Mouse (Mus musculus): Measurements from ENCODE around the gene Anapc15.
A peak's percentile ranks its signal among the peaks of the same experiment; 100 is the strongest.

Gene Anapc15

DNA sequence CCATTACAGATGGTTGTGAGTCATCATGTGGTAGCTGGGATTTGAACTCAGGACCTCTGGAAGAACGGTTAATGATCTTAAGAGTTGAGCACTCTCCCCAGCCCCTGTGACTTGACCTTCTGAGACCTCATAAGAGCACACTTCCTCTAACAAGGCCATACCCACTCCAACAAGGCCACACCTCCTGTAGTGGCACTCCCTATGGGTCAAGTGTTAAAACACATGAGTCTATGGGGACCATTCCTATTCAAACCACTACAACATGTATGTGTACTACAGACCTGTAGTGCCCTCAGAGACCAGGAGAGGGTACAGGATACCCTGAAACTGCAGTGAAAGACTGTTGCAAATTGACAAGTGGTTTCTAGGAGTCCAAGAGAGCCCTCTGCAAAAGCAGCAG lies 15.6 kb upstream of the Anapc15 start:
- DNase-seq (ENCODE audit: low spot score) = no peak

DNA sequence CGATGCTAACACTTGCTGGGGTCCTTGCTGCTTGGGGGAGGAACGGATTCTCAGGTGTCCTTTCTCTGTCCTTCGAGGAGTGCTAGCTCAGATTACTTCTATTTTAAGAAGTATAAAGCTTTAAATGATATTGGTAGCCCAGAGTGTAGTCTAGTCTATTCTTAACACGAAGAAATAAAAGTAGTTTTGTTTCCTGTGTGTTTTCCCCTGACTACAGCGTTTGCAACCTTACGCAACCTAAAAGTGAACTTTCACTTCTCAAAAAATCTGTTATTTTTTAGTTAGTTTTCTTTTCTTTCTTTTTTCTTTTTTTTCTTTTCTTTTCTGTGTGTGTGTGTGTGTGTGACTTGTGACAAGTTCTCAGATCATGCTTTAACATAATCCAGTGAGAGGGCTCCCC lies 11.8 kb upstream of the Anapc15 start:
- DNase-seq (ENCODE audit: low spot score) = no peak

DNA sequence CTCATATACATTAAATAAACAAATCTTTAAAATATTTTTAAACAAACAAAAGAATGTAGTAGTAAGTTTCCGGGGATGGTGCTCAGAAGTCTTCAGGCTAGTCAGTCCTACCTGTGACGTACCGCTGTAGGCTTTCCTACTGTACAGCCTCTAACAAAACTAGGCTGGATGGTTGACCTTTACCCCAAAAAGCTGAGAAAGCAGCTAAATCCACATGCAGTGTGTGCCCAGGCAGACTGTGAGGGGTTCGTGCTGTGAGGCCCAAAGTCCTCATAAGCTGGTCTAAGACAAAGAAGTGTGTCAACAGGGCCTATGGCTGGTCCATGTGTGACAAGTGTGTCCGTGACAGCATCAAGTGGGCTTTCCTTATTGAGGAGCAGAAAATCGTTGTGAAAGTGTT lies 10.7 kb upstream of the Anapc15 start:
- no peak for DNase-seq (ENCODE audit: low spot score)

DNA sequence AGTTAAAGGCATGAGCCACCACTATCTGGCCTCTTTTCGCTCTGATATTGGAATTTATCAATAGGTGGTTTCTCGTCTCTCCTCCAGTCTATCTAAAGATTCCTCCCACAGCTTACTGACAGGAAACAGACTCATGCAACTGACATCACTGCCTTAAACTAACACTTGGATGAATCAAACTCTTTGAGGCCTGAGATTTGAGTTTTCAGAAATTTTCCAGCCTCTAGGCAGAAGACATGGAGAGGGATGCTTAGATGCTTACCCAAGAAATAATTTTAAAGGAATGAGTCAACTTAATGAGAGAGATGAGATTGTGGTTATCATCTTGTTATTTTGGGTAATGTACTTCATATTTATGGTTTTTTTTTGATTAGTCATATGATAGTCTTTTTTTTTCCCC lies 9.7 kb upstream of the Anapc15 start:
- no peak for DNase-seq (ENCODE audit: low spot score)

DNA sequence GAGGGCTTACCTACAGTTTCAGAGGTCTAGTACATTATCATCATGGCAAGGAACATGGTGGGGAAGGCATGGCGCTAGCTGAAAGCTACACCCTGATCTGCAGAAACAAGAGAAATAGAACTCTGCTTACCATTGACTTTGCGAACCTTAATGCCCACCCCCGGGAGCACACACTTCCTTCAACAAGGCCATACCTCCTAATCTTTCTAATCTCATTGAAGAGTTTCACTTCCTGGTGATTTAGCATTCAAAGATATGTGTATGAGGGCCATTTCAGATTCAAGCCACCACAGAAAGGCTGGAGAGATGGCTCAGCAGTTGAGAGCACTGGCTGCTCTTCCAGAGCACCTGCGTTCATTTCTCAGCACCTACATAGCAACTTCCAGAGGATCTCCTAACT lies 6.4 kb upstream of the Anapc15 start, which contains the start of gene Folr2:
Gene Folr2 (minus strand): TSS at position 101 of the 400 bp plus-strand sequence.
- no peak for DNase-seq (ENCODE audit: low spot score)

DNA sequence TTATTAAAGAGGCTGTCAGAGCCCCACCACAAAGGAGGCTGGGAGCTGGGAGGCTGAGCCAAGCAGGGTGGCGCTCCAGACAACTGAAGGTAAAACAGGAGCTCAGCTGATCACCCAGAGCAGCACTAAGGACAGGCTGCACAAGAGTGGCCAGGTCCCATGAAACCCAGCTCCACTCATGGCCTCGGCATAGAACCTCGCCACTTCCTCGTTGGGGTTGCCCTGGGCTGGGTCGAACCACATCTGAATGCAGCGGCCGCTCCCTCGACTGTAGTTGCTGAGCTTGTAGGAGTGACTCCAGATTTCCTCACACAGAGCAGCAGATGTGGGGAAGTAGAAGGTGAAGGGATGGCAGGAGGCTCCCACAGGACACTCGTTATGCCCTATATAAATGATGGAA lies 5.2 kb upstream of the Anapc15 start:
- no peak for DNase-seq (ENCODE audit: low spot score)

DNA sequence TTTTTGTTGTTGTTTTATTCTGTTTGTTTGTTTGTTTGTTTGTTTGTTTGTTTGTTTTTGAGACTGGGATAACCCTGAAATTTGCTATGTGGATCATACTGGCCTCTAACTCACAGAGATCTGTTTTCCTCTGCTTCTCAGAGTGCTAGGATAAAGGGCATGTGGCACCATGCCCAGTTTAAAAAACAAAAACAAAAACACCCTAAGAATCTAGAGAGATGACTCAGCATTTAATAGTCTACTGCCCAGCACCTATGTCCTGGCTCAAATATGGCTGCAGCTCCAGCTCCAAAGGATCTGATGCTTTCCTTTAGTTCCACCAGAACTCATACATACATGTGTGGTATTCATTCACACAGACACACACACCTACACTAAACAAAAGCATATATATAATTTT lies 2.5 kb upstream of the Anapc15 start:
- no peak for DNase-seq (ENCODE audit: low spot score)

DNA sequence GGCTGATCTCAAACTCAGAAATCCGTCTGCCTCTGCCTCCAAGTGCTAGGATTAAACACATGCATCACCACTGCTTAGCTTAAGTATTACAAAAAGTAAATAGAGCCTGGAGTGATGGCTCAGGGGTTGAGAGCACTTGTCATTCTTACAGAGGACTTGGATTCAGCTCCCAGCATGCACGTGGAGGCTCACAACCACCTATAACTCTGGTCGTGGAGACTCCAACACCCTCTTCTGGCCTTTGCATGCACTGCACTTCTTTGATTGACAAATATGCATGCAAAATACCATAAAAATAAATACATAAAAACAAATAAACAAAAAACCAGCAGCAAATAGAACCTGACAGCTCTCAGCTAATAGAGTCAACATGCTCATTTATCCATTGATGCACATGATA lies 1.2 kb upstream of the Anapc15 start:
- DNase-seq (ENCODE audit: low spot score) = no peak

DNA sequence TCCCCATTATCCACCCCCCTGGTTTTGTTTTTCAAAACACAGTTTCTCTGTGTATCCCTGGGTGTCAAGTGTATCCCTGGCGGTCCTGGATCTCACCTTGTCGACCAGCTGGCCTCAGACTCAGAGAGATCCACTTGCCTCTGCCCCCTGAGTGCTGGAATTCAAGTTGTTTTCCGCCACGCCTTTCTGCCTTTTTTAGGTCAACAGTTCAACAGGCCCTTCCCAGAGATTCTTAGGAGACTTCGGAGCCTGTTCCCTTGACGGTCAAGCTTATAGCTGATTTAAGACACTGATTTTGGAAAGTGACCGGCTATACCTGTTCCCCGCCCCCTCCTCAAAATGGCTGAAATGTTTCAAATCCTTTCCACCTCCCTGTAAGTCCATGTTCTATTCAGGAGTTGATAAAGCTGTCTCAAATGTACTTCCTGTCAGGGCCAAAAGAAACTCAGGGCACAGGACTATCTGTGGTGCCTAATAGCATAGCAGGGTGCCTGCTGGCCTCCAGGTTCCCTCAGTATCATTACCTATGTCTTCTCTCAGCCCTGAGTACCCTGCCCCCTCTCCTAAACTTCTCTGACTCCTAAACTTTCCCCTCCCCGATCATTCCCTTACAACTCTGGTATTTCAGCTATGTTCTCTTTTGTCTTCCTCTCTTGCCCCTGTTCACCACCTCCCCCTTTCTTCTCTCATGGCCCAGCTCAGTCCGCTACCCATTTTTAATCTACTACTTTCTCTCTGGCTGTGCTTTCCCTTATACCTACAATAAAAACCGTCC lies 3.2 kb downstream of the Anapc15 start:
- no peak for DNase-seq (ENCODE audit: low spot score)

DNA sequence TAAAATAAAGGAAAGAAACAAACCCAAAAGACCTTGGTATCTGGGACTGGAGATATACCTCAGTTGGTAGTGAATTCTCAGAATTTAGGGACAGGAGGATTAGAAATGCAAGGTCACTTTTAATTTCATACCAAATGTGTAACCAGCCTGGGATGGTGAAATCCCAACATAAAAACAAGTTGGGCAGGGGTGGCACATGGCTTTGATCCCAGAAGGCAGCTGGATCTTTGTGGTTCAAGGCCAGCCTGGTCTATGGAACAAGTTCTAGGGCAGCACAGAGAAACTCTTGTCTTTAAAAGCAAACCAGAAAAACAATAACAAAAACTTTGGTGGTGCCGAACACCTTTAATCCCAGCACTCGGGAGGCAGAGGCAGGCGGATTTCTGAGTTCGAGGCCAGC lies 4.0 kb downstream of the Anapc15 start:
- no peak for DNase-seq (ENCODE audit: low spot score)

DNA sequence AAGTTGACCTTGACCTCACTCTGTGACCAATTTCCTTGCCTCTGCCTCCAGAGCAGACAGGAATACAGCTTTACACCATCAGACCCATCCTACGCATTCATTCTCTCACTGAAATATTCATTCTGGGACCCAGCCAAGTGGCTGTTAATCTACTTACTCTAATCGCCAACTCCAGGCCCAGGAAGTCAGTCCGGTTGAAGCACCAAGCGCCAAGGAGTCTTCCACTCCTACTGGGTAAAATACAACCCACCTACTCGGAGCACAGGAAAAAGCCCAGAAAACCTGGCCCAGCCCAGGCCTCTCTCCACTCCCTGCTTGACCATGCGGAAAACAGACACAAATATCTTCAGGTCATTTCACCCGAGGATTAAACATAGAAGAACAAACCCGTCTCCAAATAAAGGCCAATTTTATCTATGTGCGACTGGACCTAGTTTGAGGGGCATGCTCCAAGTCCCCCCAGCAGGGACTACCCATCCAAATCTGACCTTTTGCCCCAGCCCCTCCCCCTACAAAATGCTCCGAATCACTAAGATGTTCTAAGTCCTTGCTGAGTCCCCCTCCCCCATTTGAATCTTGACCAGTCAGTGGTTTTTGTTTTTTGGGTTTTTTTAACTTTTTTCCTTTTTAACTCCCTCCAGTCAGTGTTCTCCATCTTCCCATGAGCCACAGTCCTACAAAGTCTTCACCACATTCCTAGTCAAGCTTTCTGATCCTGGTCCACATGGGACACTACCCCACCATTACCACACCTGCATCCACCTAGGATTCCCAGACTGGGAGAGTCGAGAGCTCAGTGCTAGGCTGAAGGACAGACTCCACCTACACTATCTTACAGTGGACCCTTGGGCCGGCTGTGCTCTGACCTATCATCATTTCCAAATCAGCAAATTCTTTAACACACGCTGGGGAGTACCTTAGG lies 5.0 kb downstream of the Anapc15 start:
- DNase-seq (ENCODE audit: low spot score) = peak; percentile 75

DNA sequence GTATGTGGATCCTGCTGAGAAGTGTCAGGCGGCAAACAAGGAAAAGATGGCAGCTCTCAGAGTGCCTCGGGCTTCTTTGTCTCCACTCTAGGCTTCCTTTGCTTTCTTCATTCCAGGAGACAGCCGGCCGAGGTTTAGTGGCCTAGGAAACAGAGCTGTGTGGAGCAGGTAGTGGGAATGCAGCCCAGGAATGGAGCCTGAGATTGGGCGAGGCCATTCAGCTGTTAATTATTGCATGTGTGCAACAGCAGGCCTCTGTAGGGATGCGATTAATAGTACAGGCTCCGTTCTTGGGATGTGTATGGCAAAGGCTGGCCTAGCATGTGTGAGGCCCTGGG lies 5.6 kb downstream of the Anapc15 start:
- no peak for DNase-seq (ENCODE audit: low spot score)

DNA sequence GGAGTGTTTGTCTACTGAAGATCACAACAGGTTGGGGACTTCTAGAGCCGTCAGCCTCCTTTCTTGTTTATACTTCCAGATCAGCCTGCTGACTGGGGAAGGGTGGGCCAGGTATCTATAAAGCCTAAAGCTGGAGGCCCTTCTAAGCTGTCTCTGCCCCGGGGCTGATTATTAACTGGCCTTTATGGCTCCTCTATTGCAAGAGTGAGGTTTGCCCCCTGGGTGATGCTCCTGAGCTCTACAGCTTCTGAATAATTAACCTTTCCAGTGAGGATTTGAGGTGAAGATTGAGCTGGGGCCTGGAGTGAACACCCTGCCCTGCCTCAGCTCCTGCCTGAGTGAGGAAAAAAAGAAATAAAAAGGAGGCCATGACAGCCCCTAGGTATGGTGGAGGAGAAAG lies 7.1 kb downstream of the Anapc15 start, which contains the start of gene Folr1:
Gene Folr1 (minus strand): TSS at position 160 of the 400 bp plus-strand sequence.
- no peak for DNase-seq (ENCODE audit: low spot score)

DNA sequence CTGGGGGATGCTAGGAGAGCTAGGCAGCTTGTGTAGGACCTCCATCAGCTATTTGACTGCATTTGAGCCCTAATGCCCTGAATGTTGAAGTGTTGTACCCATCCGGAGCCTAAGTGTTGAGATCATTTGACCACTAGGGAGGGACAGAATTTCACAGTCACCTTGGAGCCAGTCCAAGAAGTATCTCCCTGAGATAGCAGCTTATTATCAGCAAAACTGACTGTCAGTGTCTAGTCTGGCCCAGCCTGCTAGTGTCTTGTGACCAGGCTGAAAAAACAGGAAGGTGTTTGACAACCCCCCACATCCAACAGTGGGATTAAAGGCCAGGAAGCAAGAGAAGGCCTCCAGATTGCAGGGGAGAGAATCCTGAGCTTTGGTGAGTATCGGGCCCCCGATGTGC lies 7.8 kb downstream of the Anapc15 start:
- DNase-seq (ENCODE audit: low spot score) = peak; percentile 48

DNA sequence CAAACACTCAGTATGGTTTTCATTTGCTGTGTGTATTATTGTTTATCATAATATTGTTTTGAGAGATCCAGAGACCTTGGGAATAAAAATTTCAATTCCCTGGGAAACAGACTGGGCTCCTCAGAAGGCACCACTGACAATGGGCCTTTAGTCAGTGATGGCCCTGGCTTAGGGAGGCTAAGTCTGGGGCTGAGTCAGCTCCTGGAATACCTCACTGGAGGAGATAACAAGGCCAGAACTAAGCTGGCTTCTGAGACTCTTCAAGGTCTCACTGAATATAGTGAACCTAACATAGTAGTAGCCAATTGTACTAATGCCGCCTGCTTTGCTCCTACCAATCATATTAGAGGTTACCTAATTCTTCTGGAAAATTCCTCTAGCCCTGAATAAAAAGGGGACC lies 12.5 kb downstream of the Anapc15 start:
- peak; percentile 57 for DNase-seq (ENCODE audit: low spot score)

DNA sequence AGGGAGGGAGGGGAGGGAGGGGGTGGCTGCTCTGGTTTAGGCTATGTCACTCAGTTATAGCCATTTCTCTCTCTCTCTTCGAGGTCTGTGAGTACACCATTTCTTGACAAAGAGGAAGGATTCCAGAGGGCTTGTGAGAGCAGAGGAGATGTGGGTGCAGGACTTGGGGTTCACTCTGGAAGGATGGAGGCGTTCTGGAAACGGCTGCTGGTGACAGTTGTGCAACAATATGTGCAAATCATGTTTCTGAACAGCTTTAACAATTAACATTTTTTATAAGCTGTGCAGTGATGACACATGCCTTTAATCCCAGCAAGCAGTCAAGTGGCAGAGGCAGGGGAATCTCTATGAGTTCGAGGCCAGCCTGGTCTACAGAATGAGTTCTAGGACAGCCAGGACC lies 17.3 kb downstream of the Anapc15 start:
- no peak for DNase-seq (ENCODE audit: low spot score)

DNA sequence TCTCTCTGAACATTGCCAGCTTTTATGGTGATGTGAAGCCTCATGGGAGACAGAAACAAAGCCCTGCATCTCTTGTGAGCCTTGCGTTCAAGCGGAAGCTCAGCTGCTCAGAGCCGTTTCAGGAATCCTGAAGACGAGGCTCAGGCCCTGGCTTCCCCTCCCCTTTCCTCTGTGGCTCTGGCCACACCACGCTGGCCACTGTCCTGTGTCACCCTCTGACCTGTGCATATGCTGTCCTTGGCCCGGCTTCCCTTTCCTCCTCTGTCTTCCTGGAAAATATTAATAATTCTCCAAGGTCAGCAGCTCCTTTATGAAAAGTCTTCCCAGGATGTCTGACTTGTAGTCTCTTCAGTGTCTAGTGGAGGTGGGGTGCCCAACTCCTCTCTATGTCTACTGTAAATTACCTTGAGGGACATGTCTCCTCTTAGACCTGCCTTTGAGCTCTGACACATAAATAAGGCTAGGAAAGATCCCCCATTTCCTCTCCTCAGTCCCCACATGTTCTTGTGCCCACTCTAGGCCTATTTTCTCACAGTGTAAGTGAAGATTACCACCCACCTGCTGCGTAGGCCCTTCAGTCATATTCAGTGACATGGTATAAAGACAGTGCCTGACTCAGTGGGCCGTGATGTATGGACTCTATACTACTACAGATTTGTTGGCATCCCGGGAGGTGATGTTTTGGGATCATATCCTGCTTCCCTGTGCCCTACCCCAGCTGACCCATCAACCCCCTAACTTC lies 19.1 kb downstream of the Anapc15 start:
- no peak for DNase-seq (ENCODE audit: low spot score)

DNA sequence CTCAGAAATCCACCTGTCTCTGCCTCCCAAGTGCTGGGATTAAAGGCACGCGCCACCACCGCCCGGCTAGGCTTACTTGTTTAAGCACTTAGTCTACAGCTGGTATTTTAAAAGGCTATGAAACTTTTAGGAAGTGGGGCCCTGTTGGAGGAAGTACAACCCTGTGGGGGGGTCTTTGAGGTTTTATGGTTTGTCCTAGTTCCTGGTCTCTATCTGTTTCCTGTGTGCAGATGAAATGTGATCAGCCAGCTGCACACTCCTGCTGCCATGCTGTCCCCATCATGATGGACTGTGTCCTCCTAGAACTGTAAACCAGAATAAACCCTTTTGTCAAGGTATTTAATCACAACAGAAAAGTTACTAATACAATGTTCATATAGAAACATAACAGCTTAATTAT lies 20.6 kb downstream of the Anapc15 start:
- no peak for DNase-seq (ENCODE audit: low spot score)

DNA sequence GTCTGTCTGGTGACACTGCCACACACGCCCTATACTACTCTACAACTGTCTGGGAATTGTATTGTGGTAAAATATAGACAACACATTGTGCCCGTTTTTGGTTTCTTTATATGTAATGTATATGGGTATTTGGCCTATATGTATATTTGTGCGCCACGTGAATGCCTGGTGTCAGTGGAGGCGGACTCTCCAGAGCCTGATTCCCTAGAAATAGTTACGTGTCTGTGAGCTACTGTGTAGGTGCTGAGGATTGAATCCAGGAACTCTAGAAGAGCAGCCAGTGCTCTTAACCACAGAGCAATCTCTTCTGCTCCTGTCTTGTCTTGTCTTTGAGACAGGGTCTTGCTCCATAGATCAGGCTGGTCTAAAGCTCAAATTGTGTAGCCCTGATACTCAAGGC lies 22.8 kb downstream of the Anapc15 start:
- no peak for DNase-seq (ENCODE audit: low spot score)

DNA sequence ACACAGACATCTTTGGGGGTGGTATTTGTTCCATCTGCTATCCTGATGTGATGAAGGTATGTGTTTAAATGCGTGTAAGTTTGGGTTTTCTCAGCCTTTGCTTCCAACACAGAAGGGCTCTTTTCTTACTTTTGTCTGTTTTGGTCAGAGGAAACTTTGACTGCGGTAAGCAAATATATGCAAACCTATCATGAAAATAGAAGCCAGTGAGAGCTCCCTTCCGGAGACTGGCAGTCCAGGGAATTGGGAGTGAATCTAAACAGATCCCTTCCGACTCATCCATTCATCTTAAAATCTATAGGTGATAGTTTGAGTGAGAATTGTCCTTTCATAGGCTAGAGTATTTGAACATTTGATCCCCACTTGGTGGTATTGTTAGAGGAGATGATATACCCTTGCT lies 24.9 kb downstream of the Anapc15 start:
- no peak for DNase-seq (ENCODE audit: low spot score)

DNA sequence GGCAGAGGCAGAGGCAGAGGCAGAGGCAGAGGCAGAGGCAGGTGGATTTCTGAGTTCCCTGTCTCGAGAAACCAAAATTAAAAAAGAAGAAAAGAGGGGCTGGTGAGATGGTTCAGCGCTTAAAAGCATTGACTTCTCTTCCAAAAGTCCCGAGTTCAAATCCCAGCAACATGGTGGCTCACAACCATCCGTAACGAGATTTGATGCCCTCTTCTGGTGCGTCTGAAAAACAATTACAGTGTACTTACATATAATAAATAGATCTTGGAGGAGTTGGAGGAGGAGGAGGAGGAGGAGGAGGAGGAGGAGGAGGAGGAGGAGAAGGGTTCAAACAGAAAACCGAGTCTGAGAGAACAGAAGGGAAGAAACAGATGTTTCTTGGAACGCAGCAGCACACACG lies 32.2 kb downstream of the Anapc15 start:
- DNase-seq (ENCODE audit: low spot score) = no peak
